Mouse (Mus musculus): Measurements from ENCODE around the gene Dusp7. TPM values are rescaled to one million over a fixed set of nuclear protein-coding genes. Genes with fewer than 3 reads are reported as not detected.
A peak's percentile ranks its signal among the peaks of the same experiment; 100 is the strongest.

The Dusp7 gene
- total RNA-seq, 2 experiments from 2014 or later, result 4.3 to 17.5 TPM

DNA sequence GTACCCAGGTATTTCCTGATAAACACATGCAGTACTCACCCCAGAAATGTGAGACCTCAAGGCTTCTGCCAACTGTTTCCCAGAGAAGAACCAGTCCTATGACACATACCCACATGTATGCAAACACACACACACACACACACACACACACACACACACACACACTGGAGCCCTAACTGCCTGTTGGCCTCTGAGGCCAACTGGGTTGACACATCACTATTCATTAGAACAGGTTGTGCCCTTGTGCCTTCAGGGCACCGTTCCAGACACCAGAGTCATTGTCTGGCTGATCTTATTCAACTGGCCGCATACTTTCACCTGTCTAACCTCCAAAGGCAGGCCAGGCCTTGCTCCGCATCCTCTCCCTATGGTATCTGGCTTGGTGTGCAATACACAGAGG lies 43.8 kb downstream of the Dusp7 start:
- no peak for ATAC-seq (replicated peaks; ENCODE audit: low FRiP score, poor library complexity, severe bottlenecking)

DNA sequence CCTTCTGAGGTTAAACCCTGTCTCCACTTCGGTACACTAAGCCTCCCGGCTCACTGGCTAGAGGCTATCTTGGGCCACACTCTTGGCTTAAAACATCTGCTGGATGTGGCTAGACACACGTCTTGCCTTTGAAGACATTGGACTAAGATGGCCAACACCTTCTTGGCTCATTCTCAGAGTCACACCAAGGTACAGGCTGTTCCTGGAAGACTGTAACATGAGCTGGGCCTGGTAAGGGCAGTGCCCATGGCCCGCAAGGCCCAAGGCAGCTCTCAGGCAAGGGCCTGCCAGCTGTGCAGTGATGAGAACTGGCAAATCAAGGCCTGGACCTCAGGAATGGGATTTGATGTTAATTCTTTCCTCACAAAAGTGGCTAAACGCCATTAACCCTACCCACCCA lies 45.2 kb downstream of the Dusp7 start:
- no peak for ATAC-seq (replicated peaks; ENCODE audit: low FRiP score, poor library complexity, severe bottlenecking)

DNA sequence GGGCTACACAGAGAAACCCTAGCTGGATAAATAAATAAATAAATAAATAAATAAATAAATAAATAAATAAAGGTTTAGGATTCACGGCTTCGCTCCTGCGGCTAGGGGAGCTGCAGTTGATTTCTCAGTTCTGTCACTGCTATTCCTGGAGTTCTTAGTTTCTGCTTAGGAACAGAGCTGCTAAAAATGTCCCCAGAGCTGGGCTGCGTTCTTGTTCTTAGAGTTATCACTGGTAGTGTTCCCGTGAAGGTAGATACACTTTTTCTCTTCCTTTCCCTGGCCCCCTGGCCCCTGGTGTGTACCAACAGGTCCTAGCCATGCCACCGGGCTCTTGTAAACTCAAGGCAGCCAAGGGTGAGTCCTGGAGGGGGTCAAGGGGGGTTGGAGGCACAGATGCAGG lies 48.4 kb downstream of the Dusp7 start:
- no peak for ATAC-seq (replicated peaks; ENCODE audit: low FRiP score, poor library complexity, severe bottlenecking)

DNA sequence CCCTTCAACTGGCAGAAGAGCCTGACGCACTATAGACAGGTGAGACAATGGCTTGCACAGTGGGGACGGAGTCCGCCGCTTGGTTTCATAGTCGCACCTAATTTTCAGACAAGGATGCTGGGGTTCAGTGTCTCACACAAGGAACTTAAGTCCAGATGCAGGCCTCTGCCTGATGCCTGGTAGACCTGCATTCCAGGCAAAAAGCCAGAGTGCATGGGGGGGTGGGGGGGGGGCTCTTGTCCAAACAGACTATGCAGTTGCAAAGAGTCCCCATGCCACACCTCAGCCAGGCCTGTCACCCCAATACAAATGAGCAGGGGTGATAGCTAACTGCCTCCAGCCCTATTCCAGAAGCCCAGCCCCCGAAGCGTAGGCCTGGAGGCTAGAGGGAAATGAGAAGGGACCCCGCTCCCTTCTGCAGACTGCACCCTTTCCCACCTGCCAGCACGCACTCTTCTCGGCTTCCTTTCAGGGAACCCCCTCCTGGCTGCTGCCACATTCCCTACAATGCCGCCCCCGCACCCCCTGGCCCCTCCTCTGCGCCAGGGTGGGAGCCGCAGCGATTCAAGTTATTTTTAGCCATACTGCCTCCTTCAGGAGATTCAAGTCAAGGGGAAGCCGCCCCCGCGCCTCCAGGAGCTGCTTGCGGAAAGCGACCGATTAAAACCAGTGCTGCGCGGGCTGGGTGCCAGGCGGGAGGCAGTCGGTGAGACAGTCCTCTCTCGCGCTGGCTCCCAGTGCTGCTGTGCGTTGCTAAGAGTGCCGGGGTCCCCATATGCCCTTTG lies 49.6 kb downstream of the Dusp7 start:
- ATAC-seq (replicated peaks; ENCODE audit: low FRiP score, poor library complexity, severe bottlenecking), result no peak

DNA sequence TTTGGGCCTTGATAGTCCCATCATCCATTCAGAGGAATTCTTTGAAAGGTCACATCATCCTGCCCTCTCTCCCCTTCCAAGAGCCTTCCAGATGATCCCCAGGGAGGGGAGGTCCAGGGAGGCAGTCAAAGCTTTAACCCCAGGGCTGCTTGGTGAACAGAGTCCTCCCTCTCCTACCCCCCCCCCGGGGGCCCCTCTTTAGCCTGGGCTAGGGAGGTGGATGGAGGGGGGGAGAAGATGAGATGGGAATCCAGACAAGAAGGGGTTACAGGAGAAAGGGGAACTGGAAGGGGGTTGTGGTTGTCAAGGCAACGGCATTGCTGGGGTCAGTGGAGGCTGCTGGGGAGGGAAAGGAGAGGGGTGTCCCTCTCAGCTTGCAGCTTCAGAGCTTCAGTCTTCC lies 52.2 kb downstream of the Dusp7 start:
- ATAC-seq (replicated peaks; ENCODE audit: low FRiP score, poor library complexity, severe bottlenecking), result no peak

DNA sequence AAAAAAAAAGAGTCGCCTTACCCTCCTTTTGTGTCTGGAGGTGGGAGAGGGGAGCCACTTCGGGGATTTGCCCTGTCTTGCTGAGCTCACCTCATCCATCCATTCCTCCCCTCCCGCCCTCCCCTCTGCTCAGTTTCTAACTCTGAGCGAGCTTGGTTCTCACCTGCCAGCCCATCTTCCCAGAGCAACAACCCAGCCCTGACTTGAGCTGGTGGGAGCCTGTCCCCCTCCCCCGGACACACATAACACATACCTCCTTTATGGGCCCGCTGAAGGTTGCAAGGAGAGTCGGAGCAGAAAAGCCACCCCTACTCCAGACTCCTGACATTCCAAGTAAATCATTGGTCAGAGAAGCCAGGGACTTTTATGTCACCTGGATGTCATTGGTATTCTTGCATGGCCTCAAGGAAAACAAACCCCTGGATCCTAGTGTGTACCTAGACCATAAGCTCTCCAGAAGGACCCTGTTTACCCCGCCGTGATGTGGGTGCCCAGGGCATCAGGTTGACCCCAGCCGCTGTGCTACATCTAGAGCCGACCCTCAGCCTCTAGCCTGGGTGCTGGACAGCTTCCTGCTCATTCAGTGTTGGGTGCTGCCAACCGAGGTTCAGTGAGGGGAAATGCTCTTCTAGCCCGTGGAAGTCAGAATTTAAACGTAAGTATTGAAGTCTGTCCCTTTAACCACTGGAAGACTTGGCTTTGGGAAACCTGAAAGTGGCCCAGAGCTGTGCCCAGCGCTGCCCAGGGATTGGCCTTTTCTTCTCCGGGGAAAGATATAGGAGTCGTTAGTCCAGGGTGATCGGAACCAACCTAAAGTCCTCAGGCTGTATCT lies 52.8 kb downstream of the Dusp7 start:
- peak; percentile 51 for ATAC-seq (replicated peaks; ENCODE audit: low FRiP score, poor library complexity, severe bottlenecking)

DNA sequence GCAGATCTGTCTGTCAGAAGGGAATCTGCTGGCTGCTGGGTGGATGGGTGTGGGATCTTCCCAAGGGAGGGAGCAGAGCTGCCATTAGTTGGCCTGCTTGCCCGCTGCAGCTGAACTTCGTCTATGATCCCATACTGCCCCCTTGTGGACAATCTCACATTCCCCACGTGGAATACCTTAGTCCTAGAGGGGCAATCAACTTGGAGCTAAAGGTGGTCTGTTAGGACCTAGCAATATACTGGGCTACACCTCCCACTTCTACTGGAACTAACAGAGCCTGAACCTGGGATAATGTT lies 53.4 kb downstream of the Dusp7 start:
- peak; percentile 88 for ATAC-seq (replicated peaks; ENCODE audit: low FRiP score, poor library complexity, severe bottlenecking)

Other genes starting within 250 kb of the Dusp7 start
- 0.84 TPM in 1 of 2 replicates, not detected in the other for gene Glyctk, start 210.5 kb upstream of the Dusp7 start, total RNA-seq (2015; ENCODE audit: low replicate concordance)
- gene Glyctk, start 210.5 kb upstream of the Dusp7 start, total RNA-seq (2017; ENCODE audit: low replicate concordance), result 0.60 TPM in 1 of 2 replicates, not detected in the other
- 16.5 and 18.6 TPM in 2 replicates for gene Wdr82, start 197.7 kb upstream of the Dusp7 start, total RNA-seq (2015; ENCODE audit: low replicate concordance)
- gene Wdr82, start 197.7 kb upstream of the Dusp7 start, total RNA-seq (2017; ENCODE audit: low replicate concordance), result 19.7 and 23.3 TPM in 2 replicates
- 6.9 and 11.7 TPM in 2 replicates for gene Ppm1m, start 168.9 kb upstream of the Dusp7 start, total RNA-seq (2015; ENCODE audit: low replicate concordance)
- 9.0 and 17.0 TPM in 2 replicates for gene Ppm1m, start 168.9 kb upstream of the Dusp7 start, total RNA-seq (2017; ENCODE audit: low replicate concordance)
- gene Twf2, start 165.5 kb upstream of the Dusp7 start, total RNA-seq (2015; ENCODE audit: low replicate concordance), result 11.7 and 20.5 TPM in 2 replicates
- gene Twf2, start 165.5 kb upstream of the Dusp7 start, total RNA-seq (2017; ENCODE audit: low replicate concordance), result 18.5 and 25.8 TPM in 2 replicates
- gene Tlr9, start 146.0 kb upstream of the Dusp7 start, total RNA-seq (2015; ENCODE audit: low replicate concordance), result 5.0 and 6.1 TPM in 2 replicates
- gene Tlr9, start 146.0 kb upstream of the Dusp7 start, total RNA-seq (2017; ENCODE audit: low replicate concordance), result 0.56 and 1.9 TPM in 2 replicates
- gene Alas1, start 120.0 kb upstream of the Dusp7 start, total RNA-seq (2015; ENCODE audit: low replicate concordance), result 72.5 and 82.2 TPM in 2 replicates
- gene Alas1, start 120.0 kb upstream of the Dusp7 start, total RNA-seq (2017; ENCODE audit: low replicate concordance), result 51.7 and 126 TPM in 2 replicates
- 3.5 and 4.4 TPM in 2 replicates for gene Poc1a, start 87.6 kb upstream of the Dusp7 start, total RNA-seq (2015; ENCODE audit: low replicate concordance)
- 5.0 and 10.6 TPM in 2 replicates for gene Poc1a, start 87.6 kb upstream of the Dusp7 start, total RNA-seq (2017; ENCODE audit: low replicate concordance)
- gene Rpl29, start 60.8 kb downstream of the Dusp7 start, total RNA-seq (2015; ENCODE audit: low replicate concordance), result 553 and 845 TPM in 2 replicates
- gene Rpl29, start 60.8 kb downstream of the Dusp7 start, total RNA-seq (2017; ENCODE audit: low replicate concordance), result 192 and 282 TPM in 2 replicates
- 0.77 and 4.2 TPM in 2 replicates for gene Acy1, start 69.7 kb downstream of the Dusp7 start, total RNA-seq (2015; ENCODE audit: low replicate concordance)
- gene Acy1, start 69.7 kb downstream of the Dusp7 start, total RNA-seq (2017; ENCODE audit: low replicate concordance), result 4.5 and 7.4 TPM in 2 replicates
- gene Abhd14b, start 78.8 kb downstream of the Dusp7 start, total RNA-seq (2015; ENCODE audit: low replicate concordance), result 2.5 TPM in 1 of 2 replicates, not detected in the other
- 0.26 TPM in 1 of 2 replicates, not detected in the other for gene Abhd14b, start 78.8 kb downstream of the Dusp7 start, total RNA-seq (2017; ENCODE audit: low replicate concordance)
- 0.77 and 7.3 TPM in 2 replicates for gene Abhd14a, start 79.0 kb downstream of the Dusp7 start, total RNA-seq (2015; ENCODE audit: low replicate concordance)
- gene Abhd14a, start 79.0 kb downstream of the Dusp7 start, total RNA-seq (2017; ENCODE audit: low replicate concordance), result 0.84 and 3.2 TPM in 2 replicates
- not detected in 2 replicates for gene Pcbp4, start 84.7 kb downstream of the Dusp7 start, total RNA-seq (2015; ENCODE audit: low replicate concordance)
- gene Pcbp4, start 84.7 kb downstream of the Dusp7 start, total RNA-seq (2017; ENCODE audit: low replicate concordance), result not detected in 2 replicates
- gene Gpr62, start 97.3 kb downstream of the Dusp7 start, total RNA-seq (2015; ENCODE audit: low replicate concordance), result not detected in 2 replicates
- not detected in 2 replicates for gene Gpr62, start 97.3 kb downstream of the Dusp7 start, total RNA-seq (2017; ENCODE audit: low replicate concordance)
- gene Rrp9, start 107.3 kb downstream of the Dusp7 start, total RNA-seq (2015; ENCODE audit: low replicate concordance), result 3.5 and 4.6 TPM in 2 replicates
- gene Rrp9, start 107.3 kb downstream of the Dusp7 start, total RNA-seq (2017; ENCODE audit: low replicate concordance), result 5.7 and 6.4 TPM in 2 replicates
- 1.7 and 7.3 TPM in 2 replicates for gene Parp3, start 108.3 kb downstream of the Dusp7 start, total RNA-seq (2015; ENCODE audit: low replicate concordance)
- gene Parp3, start 108.3 kb downstream of the Dusp7 start, total RNA-seq (2017; ENCODE audit: low replicate concordance), result 1.4 and 7.4 TPM in 2 replicates
- not detected in 2 replicates for gene Iqcf1, start 131.3 kb downstream of the Dusp7 start, total RNA-seq (2015; ENCODE audit: low replicate concordance)
- gene Iqcf1, start 131.3 kb downstream of the Dusp7 start, total RNA-seq (2017; ENCODE audit: low replicate concordance), result not detected in 2 replicates
- gene Iqcf5, start 145.9 kb downstream of the Dusp7 start, total RNA-seq (2015; ENCODE audit: low replicate concordance), result not detected in 2 replicates
- not detected in 2 replicates for gene Iqcf5, start 145.9 kb downstream of the Dusp7 start, total RNA-seq (2017; ENCODE audit: low replicate concordance)
- gene Iqcf3, start 193.0 kb downstream of the Dusp7 start, total RNA-seq (2015; ENCODE audit: low replicate concordance), result not detected in 2 replicates
- gene Iqcf3, start 193.0 kb downstream of the Dusp7 start, total RNA-seq (2017; ENCODE audit: low replicate concordance), result not detected in 2 replicates
- gene Iqcf4, start 202.4 kb downstream of the Dusp7 start, total RNA-seq (2015; ENCODE audit: low replicate concordance), result not detected in 2 replicates
- gene Iqcf4, start 202.4 kb downstream of the Dusp7 start, total RNA-seq (2017; ENCODE audit: low replicate concordance), result not detected in 2 replicates